Mouse (Mus musculus): ENCODE data around the gene Usf1. TPM values are rescaled to one million over a fixed set of nuclear protein-coding genes. Genes with fewer than 3 reads are reported as not detected.
A peak's percentile ranks its signal among the peaks of the same experiment; 100 is the strongest.

Gene Usf1
- polyA plus RNA-seq (2015; fragmentation: Nextera tagmentation; extraction: Ambion mirVana) = 150 and 170 TPM in 2 replicates

DNA sequence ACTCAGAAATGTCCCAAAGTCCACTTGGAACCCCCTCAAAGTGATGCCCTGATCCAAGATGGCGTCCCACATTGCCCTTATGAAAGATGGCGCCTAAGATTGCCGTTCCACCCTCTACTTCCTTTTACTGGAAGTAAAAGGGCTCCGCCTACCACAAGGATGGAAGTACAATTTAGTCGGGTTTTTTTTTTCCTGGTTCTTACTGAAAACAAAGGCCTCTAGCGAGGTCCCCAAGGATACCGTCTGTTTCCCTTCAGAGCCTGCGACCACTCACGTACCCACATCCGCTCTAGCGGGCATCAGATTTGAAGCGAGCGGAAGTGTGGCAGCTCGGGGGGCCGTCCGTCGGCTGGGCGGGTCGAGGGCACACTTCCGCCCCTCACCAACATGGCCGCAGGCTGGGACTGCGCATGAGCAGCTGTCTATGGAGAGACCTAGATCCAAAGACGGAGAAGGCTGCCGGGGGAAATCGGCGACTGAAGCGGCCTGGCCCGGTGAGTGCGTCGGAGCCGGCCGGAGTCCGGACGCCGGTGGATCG is at the start of gene Usf1:
Usf1 (plus strand) TSS at position 367 of the 538 bp plus-strand sequence.
- peak within 1 kb of the TSS; percentile 93 for H3K27ac ChIP-seq (ENCODE audit: low read depth, low read length)
- no peaks in the 10 kb centered on the region for H3K9me3 ChIP-seq (ENCODE audit: control insufficient read depth, low read length)
- H3K27me3 ChIP-seq (replicated peaks; ENCODE audit: control insufficient read depth, insufficient read depth, low read length) = peaks cover 9% of the 10 kb centered on the region
- peak within 1 kb of the TSS; percentile 93 for H3K9ac ChIP-seq (ENCODE audit: low read depth, low read length)
- peaks cover 18% of the 10 kb centered on the region for H3K4me1 ChIP-seq (ENCODE audit: control insufficient read depth, insufficient read depth, low read depth, low read length)
- ATAC-seq = peak; percentile 98
- H3K4me3 ChIP-seq (ENCODE audit: low read length) = peak within 1 kb of the TSS; percentile 95
- under 1% methylated on average over 36 of the region's 36 CpGs for WGBS
- H3K36me3 ChIP-seq (ENCODE audit: control insufficient read depth, insufficient read depth, low read length) = peaks cover 6% of the 10 kb centered on the region
- peak within 1 kb of the TSS; percentile 72 for H3K4me2 ChIP-seq (ENCODE audit: low read length)

DNA sequence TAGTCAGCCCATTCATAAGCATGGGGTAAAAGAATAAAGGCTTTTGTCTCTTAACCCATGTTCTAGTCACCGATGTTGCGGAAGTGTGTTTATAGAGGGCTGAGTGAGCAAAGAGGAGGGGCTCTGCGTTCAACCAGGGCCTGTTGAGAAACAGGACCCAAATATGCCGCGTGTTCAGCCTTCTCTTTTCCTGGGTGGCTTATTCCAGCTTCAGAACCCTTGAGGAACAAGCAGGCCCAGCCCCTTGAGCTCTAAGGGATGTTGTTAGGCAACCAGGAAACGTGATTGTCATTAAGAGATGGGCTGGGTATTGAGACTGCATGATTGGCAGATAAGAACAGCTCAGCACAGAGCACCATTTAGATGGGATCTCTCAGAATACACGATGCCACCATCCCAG is 45.2 kb upstream of the Usf1 start:
- no peak for ATAC-seq
- 61% methylated on average over 7 of the region's 7 CpGs for whole genome bisulfite sequencing
- Histone ChIP-seq H3K9ac (ENCODE audit: low read depth, low read length) (no peak overlapping the region), H3K9me3 (ENCODE audit: control insufficient read depth, low read length) (no peaks in the 10 kb centered on the region), H3K27ac (ENCODE audit: low read depth, low read length) (no peak overlapping the region), H3K4me2 (ENCODE audit: low read length) (no peak overlapping the region), H3K27me3 (replicated peaks; ENCODE audit: control insufficient read depth, insufficient read depth, low read length) (no peaks in the 10 kb centered on the region), H3K36me3 (ENCODE audit: control insufficient read depth, insufficient read depth, low read length) (no peaks in the 10 kb centered on the region), H3K4me1 (ENCODE audit: control insufficient read depth, insufficient read depth, low read depth, low read length) (peaks cover 6% of the 10 kb centered on the region; the same call in 1 of the 2 replicates), H3K4me3 (ENCODE audit: low read length) (no peak overlapping the region)

GRCm38 (mm10) chr1:171369845-171370556 is 41.1 kb upstream of the Usf1 start, which contains the start of gene Nectin4:
Nectin4 (plus strand) TSS chr1:171370099.
- H3K4me3 ChIP-seq (ENCODE audit: low read length) = no peak within 1 kb of the TSS
- no peaks in the 10 kb centered on the region; the same call in 1 of the 2 replicates for H3K27me3 ChIP-seq (replicated peaks; ENCODE audit: control insufficient read depth, insufficient read depth, low read length)
- H3K36me3 ChIP-seq (ENCODE audit: control insufficient read depth, insufficient read depth, low read length) = no peaks in the 10 kb centered on the region
- no peak within 1 kb of the TSS for H3K9ac ChIP-seq (ENCODE audit: low read depth, low read length)
- WGBS = 48% methylated on average over 20 of the region's 20 CpGs
- H3K4me1 ChIP-seq (ENCODE audit: control insufficient read depth, insufficient read depth, low read depth, low read length) = no peaks in the 10 kb centered on the region
- no peak for ATAC-seq
- no peak within 1 kb of the TSS for H3K27ac ChIP-seq (ENCODE audit: low read depth, low read length)
- no peaks in the 10 kb centered on the region for H3K9me3 ChIP-seq (ENCODE audit: control insufficient read depth, low read length)
- no peak within 1 kb of the TSS for H3K4me2 ChIP-seq (ENCODE audit: low read length)

- Histone ChIP-seq H3K27ac (ENCODE audit: low read depth, low read length) (no peak overlapping the region), H3K27me3 (replicated peaks; ENCODE audit: control insufficient read depth, insufficient read depth, low read length) (no peaks in the 10 kb centered on the region; the same call in 1 of the 2 replicates), H3K4me1 (ENCODE audit: control insufficient read depth, insufficient read depth, low read depth, low read length) (no peaks in the 10 kb centered on the region), H3K9me3 (ENCODE audit: control insufficient read depth, low read length) (no peaks in the 10 kb centered on the region), H3K36me3 (ENCODE audit: control insufficient read depth, insufficient read depth, low read length) (no peaks in the 10 kb centered on the region), H3K4me3 (ENCODE audit: low read length) (no peak overlapping the region), H3K9ac (ENCODE audit: low read depth, low read length) (no peak overlapping the region), H3K4me2 (ENCODE audit: low read length) (no peak overlapping the region)
- 55% methylated on average over 3 of the region's 3 CpGs for WGBS
- no peak for ATAC-seq
Observed at GRCm38 (mm10) chr1:171372880-171373279, 38.2 kb upstream of the Usf1 start.

- ATAC-seq = no peak
- WGBS = 10% methylated on average over 3 of the region's 4 CpGs
- H3K9ac ChIP-seq (ENCODE audit: low read depth, low read length) = no peak overlapping the region
Observed at GRCm38 (mm10) chr1:171373946-171374345, 37.2 kb upstream of the Usf1 start.

GRCm38 (mm10) chr1:171375646-171376097 is 35.4 kb upstream of the Usf1 start:
- WGBS = 40% methylated on average over 8 of the region's 9 CpGs
- Histone ChIP-seq H3K9me3 (ENCODE audit: control insufficient read depth, low read length) (no peaks in the 10 kb centered on the region), H3K27me3 (replicated peaks; ENCODE audit: control insufficient read depth, insufficient read depth, low read length) (no peaks in the 10 kb centered on the region; the same call in none of the 2 replicates)

More at GRCm38 (mm10) chr1:171373946-171374345, 37.2 kb upstream of the Usf1 start:
- no peaks in the 10 kb centered on the region; the same call in 1 of the 2 replicates for H3K27me3 ChIP-seq (replicated peaks; ENCODE audit: control insufficient read depth, insufficient read depth, low read length)
- no peaks in the 10 kb centered on the region for H3K9me3 ChIP-seq (ENCODE audit: control insufficient read depth, low read length)
- no peak overlapping the region for H3K4me3 ChIP-seq (ENCODE audit: low read length)
- H3K27ac ChIP-seq (ENCODE audit: low read depth, low read length) = no peak overlapping the region
- no peak overlapping the region for H3K4me2 ChIP-seq (ENCODE audit: low read length)
- no peaks in the 10 kb centered on the region for H3K4me1 ChIP-seq (ENCODE audit: control insufficient read depth, insufficient read depth, low read depth, low read length)
- H3K36me3 ChIP-seq (ENCODE audit: control insufficient read depth, insufficient read depth, low read length) = no peaks in the 10 kb centered on the region

GRCm38 (mm10) chr1:171378298-171378697 is 32.8 kb upstream of the Usf1 start:
- Histone ChIP-seq H3K27me3 (replicated peaks; ENCODE audit: control insufficient read depth, insufficient read depth, low read length) (no peaks in the 10 kb centered on the region; the same call in none of the 2 replicates), H3K27ac (ENCODE audit: low read depth, low read length) (no peak overlapping the region), H3K9ac (ENCODE audit: low read depth, low read length) (no peak overlapping the region), H3K4me3 (ENCODE audit: low read length) (no peak overlapping the region), H3K9me3 (ENCODE audit: control insufficient read depth, low read length) (no peaks in the 10 kb centered on the region), H3K36me3 (ENCODE audit: control insufficient read depth, insufficient read depth, low read length) (no peaks in the 10 kb centered on the region), H3K4me1 (ENCODE audit: control insufficient read depth, insufficient read depth, low read depth, low read length) (peaks cover 9% of the 10 kb centered on the region; the same call in 1 of the 2 replicates), H3K4me2 (ENCODE audit: low read length) (no peak overlapping the region)
- 91% methylated on average over 6 of the region's 6 CpGs for WGBS
- no peak for ATAC-seq

More at GRCm38 (mm10) chr1:171375646-171376097, 35.4 kb upstream of the Usf1 start:
- Histone ChIP-seq H3K27ac (ENCODE audit: low read depth, low read length) (no peak overlapping the region), H3K4me2 (ENCODE audit: low read length) (no peak overlapping the region), H3K36me3 (ENCODE audit: control insufficient read depth, insufficient read depth, low read length) (no peaks in the 10 kb centered on the region), H3K4me1 (ENCODE audit: control insufficient read depth, insufficient read depth, low read depth, low read length) (peaks cover 9% of the 10 kb centered on the region; the same call in 1 of the 2 replicates), H3K9ac (ENCODE audit: low read depth, low read length) (no peak overlapping the region), H3K4me3 (ENCODE audit: low read length) (no peak overlapping the region)
- no peak for ATAC-seq

- 3% methylated on average over 31 of the region's 31 CpGs for WGBS
- H3K27ac ChIP-seq (ENCODE audit: low read depth, low read length) = peak overlapping the region; percentile 47; the same call in 1 of the 2 replicates
- peaks cover 9% of the 10 kb centered on the region; the same call in 1 of the 2 replicates for H3K4me1 ChIP-seq (ENCODE audit: control insufficient read depth, insufficient read depth, low read depth, low read length)
- no peaks in the 10 kb centered on the region; the same call in 1 of the 2 replicates for H3K27me3 ChIP-seq (replicated peaks; ENCODE audit: control insufficient read depth, insufficient read depth, low read length)
- no peaks in the 10 kb centered on the region for H3K36me3 ChIP-seq (ENCODE audit: control insufficient read depth, insufficient read depth, low read length)
- H3K9ac ChIP-seq (ENCODE audit: low read depth, low read length) = peak overlapping the region; percentile 66
- H3K9me3 ChIP-seq (ENCODE audit: control insufficient read depth, low read length) = no peaks in the 10 kb centered on the region
- ATAC-seq = peak; percentile 86
- peak overlapping the region; percentile 39 for H3K4me3 ChIP-seq (ENCODE audit: low read length)
- peak overlapping the region; percentile 71 for H3K4me2 ChIP-seq (ENCODE audit: low read length)
Observed at GRCm38 (mm10) chr1:171379935-171380599, 31.0 kb upstream of the Usf1 start.

All from hindbrain, embryonic 16.5 days (tissue).